Mouse (Mus musculus): ENCODE data around the gene Prepl. TPM values are rescaled to one million over a fixed set of nuclear protein-coding genes. Genes with fewer than 3 reads are reported as not detected.

Gene Prepl
- polyA plus RNA-seq, 1 experiment from 2014 or later, result 60.0 TPM

GRCm38 (mm10) chr17:85098677-85099323 is 8.8 kb upstream of the Prepl start:
- Histone ChIP-seq H3K9ac (ENCODE audit: low read length) (no peak overlapping the region), H3K9me3 (ENCODE audit: control insufficient read depth, low read length) (no peaks in the 10 kb centered on the region; the same call in 1 of the 2 replicates), H3K36me3 (ENCODE audit: control insufficient read depth, insufficient read depth, low read length) (peaks cover 9% of the 10 kb centered on the region; the same call in 1 of the 2 replicates), H3K4me2 (no peak overlapping the region), H3K4me1 (ENCODE audit: control insufficient read depth, insufficient read depth, low read length) (no peaks in the 10 kb centered on the region; the same call in 1 of the 2 replicates), H3K27ac (ENCODE audit: low read depth, low read length) (no peak overlapping the region), H3K4me3 (ENCODE audit: low read depth, low read length) (no peak overlapping the region), H3K27me3 (ENCODE audit: control insufficient read depth, insufficient read depth, low read length) (no peaks in the 10 kb centered on the region)
- 94% methylated on average over 7 of the region's 7 CpGs for WGBS
- ATAC-seq (ENCODE audit: low FRiP score) (no peak), DNase-seq (ENCODE audit: low spot score, missing footprints) (no peak)

GRCm38 (mm10) chr17:85096396-85096795 is 6.4 kb upstream of the Prepl start:
- Histone ChIP-seq H3K4me3 (ENCODE audit: low read depth, low read length) (no peak overlapping the region), H3K9ac (ENCODE audit: low read length) (no peak overlapping the region)

GRCm38 (mm10) chr17:85091762-85092161 is 1.7 kb upstream of the Prepl start:
- Histone ChIP-seq H3K4me1 (ENCODE audit: control insufficient read depth, insufficient read depth, low read length) (peaks cover 11% of the 10 kb centered on the region), H3K9ac (ENCODE audit: low read length) (no peak overlapping the region), H3K4me3 (ENCODE audit: low read depth, low read length) (no peak overlapping the region; the same call in 1 of the 2 replicates), H3K4me2 (no peak overlapping the region; the same call in 1 of the 2 replicates), H3K9me3 (ENCODE audit: control insufficient read depth, low read length) (no peaks in the 10 kb centered on the region), H3K27ac (ENCODE audit: low read depth, low read length) (no peak overlapping the region), H3K36me3 (ENCODE audit: control insufficient read depth, insufficient read depth, low read length) (no peaks in the 10 kb centered on the region), H3K27me3 (ENCODE audit: control insufficient read depth, insufficient read depth, low read length) (no peaks in the 10 kb centered on the region)
- DNase-seq (ENCODE audit: low spot score, missing footprints) (no peak), ATAC-seq (ENCODE audit: low FRiP score) (no peak)
- WGBS, result 92% methylated on average over 6 of the region's 6 CpGs

More at GRCm38 (mm10) chr17:85096396-85096795, 6.4 kb upstream of the Prepl start:
- DNase-seq (ENCODE audit: low spot score, missing footprints), result no peak
- no peak overlapping the region for H3K4me2 ChIP-seq
- H3K27me3 ChIP-seq (ENCODE audit: control insufficient read depth, insufficient read depth, low read length), result no peaks in the 10 kb centered on the region
- H3K36me3 ChIP-seq (ENCODE audit: control insufficient read depth, insufficient read depth, low read length), result peaks cover 9% of the 10 kb centered on the region; the same call in 1 of the 2 replicates
- peaks cover 2% of the 10 kb centered on the region; the same call in 1 of the 2 replicates for H3K4me1 ChIP-seq (ENCODE audit: control insufficient read depth, insufficient read depth, low read length)
- no peak overlapping the region for H3K27ac ChIP-seq (ENCODE audit: low read depth, low read length)
- no peak for ATAC-seq (ENCODE audit: low FRiP score)
- WGBS, result 95% methylated on average over 3 of the region's 3 CpGs
- H3K9me3 ChIP-seq (ENCODE audit: control insufficient read depth, low read length), result no peaks in the 10 kb centered on the region; the same call in 1 of the 2 replicates

- peaks cover 11% of the 10 kb centered on the region for H3K4me1 ChIP-seq (ENCODE audit: control insufficient read depth, insufficient read depth, low read length)
- ATAC-seq (ENCODE audit: low FRiP score), result peak; percentile 10; the same call in 1 of the 2 replicates
- no peaks in the 10 kb centered on the region for H3K9me3 ChIP-seq (ENCODE audit: control insufficient read depth, low read length)
- DNase-seq (ENCODE audit: low spot score, missing footprints), result no peak
- peak overlapping the region; percentile 61 for H3K27ac ChIP-seq (ENCODE audit: low read depth, low read length)
- WGBS, result under 1% methylated on average over 16 of the region's 16 CpGs
- no peaks in the 10 kb centered on the region for H3K36me3 ChIP-seq (ENCODE audit: control insufficient read depth, insufficient read depth, low read length)
- no peaks in the 10 kb centered on the region for H3K27me3 ChIP-seq (ENCODE audit: control insufficient read depth, insufficient read depth, low read length)
- H3K9ac ChIP-seq (ENCODE audit: low read length), result peak overlapping the region; percentile 65
- peak overlapping the region; percentile 80 for H3K4me3 ChIP-seq (ENCODE audit: low read depth, low read length)
- peak overlapping the region; percentile 82 for H3K4me2 ChIP-seq
These were observed 420 bp downstream of the Prepl start for GRCm38 (mm10) chr17:85089621-85090020.

GRCm38 (mm10) chr17:85089011-85089410 is 1.0 kb downstream of the Prepl start:
- no peaks in the 10 kb centered on the region for H3K9me3 ChIP-seq (ENCODE audit: control insufficient read depth, low read length)
- 51% methylated on average over 6 of the region's 6 CpGs for WGBS
- ATAC-seq (ENCODE audit: low FRiP score) (no peak), DNase-seq (ENCODE audit: low spot score, missing footprints) (no peak)
- H3K27ac ChIP-seq (ENCODE audit: low read depth, low read length), result no peak overlapping the region
- H3K9ac ChIP-seq (ENCODE audit: low read length), result peak overlapping the region; percentile 65; the same call in 1 of the 2 replicates
- peaks cover 11% of the 10 kb centered on the region for H3K4me1 ChIP-seq (ENCODE audit: control insufficient read depth, insufficient read depth, low read length)
- no peaks in the 10 kb centered on the region for H3K27me3 ChIP-seq (ENCODE audit: control insufficient read depth, insufficient read depth, low read length)
- H3K4me3 ChIP-seq (ENCODE audit: low read depth, low read length), result peak overlapping the region; percentile 80; the same call in 1 of the 2 replicates
- no peaks in the 10 kb centered on the region for H3K36me3 ChIP-seq (ENCODE audit: control insufficient read depth, insufficient read depth, low read length)
- H3K4me2 ChIP-seq, result peak overlapping the region; percentile 82

- H3K36me3 ChIP-seq (ENCODE audit: control insufficient read depth, insufficient read depth, low read length), result no peaks in the 10 kb centered on the region
- no peaks in the 10 kb centered on the region for H3K9me3 ChIP-seq (ENCODE audit: control insufficient read depth, low read length)
- H3K4me3 ChIP-seq (ENCODE audit: low read depth, low read length), result no peak overlapping the region
- H3K27ac ChIP-seq (ENCODE audit: low read depth, low read length), result no peak overlapping the region
- 91% methylated on average over 11 of the region's 11 CpGs for WGBS
- ATAC-seq (ENCODE audit: low FRiP score) (no peak), DNase-seq (ENCODE audit: low spot score, missing footprints) (no peak)
- no peak overlapping the region for H3K4me2 ChIP-seq
- H3K27me3 ChIP-seq (ENCODE audit: control insufficient read depth, insufficient read depth, low read length), result no peaks in the 10 kb centered on the region
- no peak overlapping the region for H3K9ac ChIP-seq (ENCODE audit: low read length)
- H3K4me1 ChIP-seq (ENCODE audit: control insufficient read depth, insufficient read depth, low read length), result peaks cover 11% of the 10 kb centered on the region
These were observed 1.6 kb downstream of the Prepl start for GRCm38 (mm10) chr17:85088401-85088800.

GRCm38 (mm10) chr17:85087591-85087990 is 2.5 kb downstream of the Prepl start:
- H3K9me3 ChIP-seq (ENCODE audit: control insufficient read depth, low read length), result no peaks in the 10 kb centered on the region
- WGBS, result 92% methylated on average over 5 of the region's 5 CpGs
- no peak overlapping the region for H3K27ac ChIP-seq (ENCODE audit: low read depth, low read length)
- no peak overlapping the region for H3K9ac ChIP-seq (ENCODE audit: low read length)
- H3K36me3 ChIP-seq (ENCODE audit: control insufficient read depth, insufficient read depth, low read length), result no peaks in the 10 kb centered on the region
- H3K4me1 ChIP-seq (ENCODE audit: control insufficient read depth, insufficient read depth, low read length), result peaks cover 11% of the 10 kb centered on the region
- no peak overlapping the region for H3K4me2 ChIP-seq
- DNase-seq (ENCODE audit: low spot score, missing footprints) (no peak), ATAC-seq (ENCODE audit: low FRiP score) (no peak)
- no peaks in the 10 kb centered on the region for H3K27me3 ChIP-seq (ENCODE audit: control insufficient read depth, insufficient read depth, low read length)
- H3K4me3 ChIP-seq (ENCODE audit: low read depth, low read length), result no peak overlapping the region

- no peaks in the 10 kb centered on the region for H3K9me3 ChIP-seq (ENCODE audit: control insufficient read depth, low read length)
- H3K4me1 ChIP-seq (ENCODE audit: control insufficient read depth, insufficient read depth, low read length), result peaks cover 10% of the 10 kb centered on the region
- H3K27ac ChIP-seq (ENCODE audit: low read depth, low read length), result no peak overlapping the region
- ATAC-seq (ENCODE audit: low FRiP score) (no peak), DNase-seq (ENCODE audit: low spot score, missing footprints) (no peak)
- no peak overlapping the region for H3K4me3 ChIP-seq (ENCODE audit: low read depth, low read length)
- no peaks in the 10 kb centered on the region for H3K36me3 ChIP-seq (ENCODE audit: control insufficient read depth, insufficient read depth, low read length)
- H3K27me3 ChIP-seq (ENCODE audit: control insufficient read depth, insufficient read depth, low read length), result no peaks in the 10 kb centered on the region
- no peak overlapping the region for H3K4me2 ChIP-seq
- 91% methylated on average over 1 of the region's 1 CpGs for WGBS
- H3K9ac ChIP-seq (ENCODE audit: low read length), result no peak overlapping the region
These were observed 3.5 kb downstream of the Prepl start for GRCm38 (mm10) chr17:85086501-85086900.

- H3K27me3 ChIP-seq (ENCODE audit: control insufficient read depth, insufficient read depth, low read length), result no peaks in the 10 kb centered on the region
- ATAC-seq (ENCODE audit: low FRiP score) (no peak), DNase-seq (ENCODE audit: low spot score, missing footprints) (no peak)
- no peak overlapping the region for H3K4me3 ChIP-seq (ENCODE audit: low read depth, low read length)
- H3K4me1 ChIP-seq (ENCODE audit: control insufficient read depth, insufficient read depth, low read length), result peaks cover 5% of the 10 kb centered on the region
- H3K9ac ChIP-seq (ENCODE audit: low read length), result no peak overlapping the region
- no peak overlapping the region for H3K27ac ChIP-seq (ENCODE audit: low read depth, low read length)
- 92% methylated on average over 2 of the region's 2 CpGs for WGBS
- no peaks in the 10 kb centered on the region for H3K36me3 ChIP-seq (ENCODE audit: control insufficient read depth, insufficient read depth, low read length)
- H3K9me3 ChIP-seq (ENCODE audit: control insufficient read depth, low read length), result no peaks in the 10 kb centered on the region
- H3K4me2 ChIP-seq, result no peak overlapping the region
These were observed 4.7 kb downstream of the Prepl start for GRCm38 (mm10) chr17:85085335-85085734.

Measured in midbrain, embryonic 11.5 days (tissue).